Mouse (Mus musculus): ENCODE measurements at regions not wholly inside any gene's neighbourhood (a gene's known extent, or its start where the extent isn't known, plus 50 kb on each side); places are given as distances from the start of the nearest gene placed in this dataset.

GRCm38 (mm10) chr3:99741249-99742222 lies 143.7 kb upstream of the Spag17 start:
- no peaks in the 10 kb centered on the region for H3K27me3 ChIP-seq (replicated peaks; ENCODE audit: low read depth, poor library complexity, severe bottlenecking)

GRCm38 (mm10) chr3:99749725-99750124 lies 135.5 kb upstream of the Spag17 start:
- 89% methylated on average over 8 of the region's 8 CpGs for WGBS
- H3K27me3 ChIP-seq (replicated peaks; ENCODE audit: low read depth, poor library complexity, severe bottlenecking): no peaks in the 10 kb centered on the region
- H3K36me3 ChIP-seq (replicated peaks): no peaks in the 10 kb centered on the region
- H3K4me3 ChIP-seq: no peak overlapping the region
- no peak overlapping the region for H3K27ac ChIP-seq (replicated peaks)
- H3K9me3 ChIP-seq: no peaks in the 10 kb centered on the region
- no peak for DNase-seq (ENCODE audit: low spot score)
- no peaks in the 10 kb centered on the region for H3K4me1 ChIP-seq

More at GRCm38 (mm10) chr3:99741249-99742222, 143.7 kb upstream of the Spag17 start:
- DNase-seq (ENCODE audit: low spot score): no peak
- Histone ChIP-seq H3K4me1 (no peaks in the 10 kb centered on the region), H3K9me3 (no peaks in the 10 kb centered on the region), H3K27ac (replicated peaks) (no peak overlapping the region), H3K36me3 (replicated peaks) (no peaks in the 10 kb centered on the region), H3K4me3 (no peak overlapping the region)
- WGBS: 59% methylated on average over 3 of the region's 3 CpGs

- no peaks in the 10 kb centered on the region for H3K9me3 ChIP-seq
- H3K4me1 ChIP-seq: no peaks in the 10 kb centered on the region
- no peak overlapping the region for H3K4me3 ChIP-seq
- WGBS: 81% methylated on average over 6 of the region's 6 CpGs
- H3K36me3 ChIP-seq (replicated peaks): no peaks in the 10 kb centered on the region
- H3K27me3 ChIP-seq (replicated peaks; ENCODE audit: low read depth, poor library complexity, severe bottlenecking): no peaks in the 10 kb centered on the region
- no peak for DNase-seq (ENCODE audit: low spot score)
- H3K27ac ChIP-seq (replicated peaks): no peak overlapping the region
Observed at GRCm38 (mm10) chr3:99778526-99778925, 106.7 kb upstream of the Spag17 start.

GRCm38 (mm10) chr3:99785955-99786529 lies 99.2 kb upstream of the Spag17 start:
- no peak for DNase-seq (ENCODE audit: low spot score)
- no peaks in the 10 kb centered on the region for H3K9me3 ChIP-seq
- no peaks in the 10 kb centered on the region for H3K27me3 ChIP-seq (replicated peaks; ENCODE audit: low read depth, poor library complexity, severe bottlenecking)
- H3K4me3 ChIP-seq: no peak overlapping the region
- H3K27ac ChIP-seq (replicated peaks): no peak overlapping the region
- H3K36me3 ChIP-seq (replicated peaks): no peaks in the 10 kb centered on the region
- H3K4me1 ChIP-seq: no peaks in the 10 kb centered on the region
- 66% methylated on average over 3 of the region's 3 CpGs for WGBS

GRCm38 (mm10) chr3:99791316-99791715 lies 93.9 kb upstream of the Spag17 start:
- no peak overlapping the region for H3K27ac ChIP-seq (replicated peaks)
- H3K4me1 ChIP-seq: no peaks in the 10 kb centered on the region

GRCm38 (mm10) chr3:99793622-99794021 lies 91.6 kb upstream of the Spag17 start:
- Histone ChIP-seq H3K27ac (replicated peaks) (no peak overlapping the region), H3K4me1 (peaks cover 4% of the 10 kb centered on the region; the same call in 1 of the 2 replicates), H3K4me3 (no peak overlapping the region), H3K9me3 (no peaks in the 10 kb centered on the region), H3K36me3 (replicated peaks) (no peaks in the 10 kb centered on the region), H3K27me3 (replicated peaks; ENCODE audit: low read depth, poor library complexity, severe bottlenecking) (no peaks in the 10 kb centered on the region)
- WGBS: 90% methylated on average over 3 of the region's 3 CpGs
- no peak for DNase-seq (ENCODE audit: low spot score)

More at GRCm38 (mm10) chr3:99791316-99791715, 93.9 kb upstream of the Spag17 start:
- DNase-seq (ENCODE audit: low spot score): no peak
- WGBS: 75% methylated on average over 6 of the region's 6 CpGs
- Histone ChIP-seq H3K4me3 (no peak overlapping the region), H3K36me3 (replicated peaks) (no peaks in the 10 kb centered on the region), H3K27me3 (replicated peaks; ENCODE audit: low read depth, poor library complexity, severe bottlenecking) (no peaks in the 10 kb centered on the region), H3K9me3 (no peaks in the 10 kb centered on the region)

GRCm38 (mm10) chr3:99795835-99796234 lies 89.4 kb upstream of the Spag17 start:
- 84% methylated on average over 2 of the region's 2 CpGs for WGBS
- Histone ChIP-seq H3K27ac (replicated peaks) (no peak overlapping the region), H3K36me3 (replicated peaks) (no peaks in the 10 kb centered on the region), H3K4me1 (peaks cover 4% of the 10 kb centered on the region; the same call in 1 of the 2 replicates), H3K27me3 (replicated peaks; ENCODE audit: low read depth, poor library complexity, severe bottlenecking) (no peaks in the 10 kb centered on the region), H3K4me3 (no peak overlapping the region), H3K9me3 (no peaks in the 10 kb centered on the region)
- no peak for DNase-seq (ENCODE audit: low spot score)

GRCm38 (mm10) chr3:99797791-99798190 lies 87.4 kb upstream of the Spag17 start:
- Histone ChIP-seq H3K27ac (replicated peaks) (no peak overlapping the region), H3K4me1 (peaks cover 4% of the 10 kb centered on the region; the same call in 1 of the 2 replicates), H3K9me3 (no peaks in the 10 kb centered on the region), H3K36me3 (replicated peaks) (no peaks in the 10 kb centered on the region), H3K27me3 (replicated peaks; ENCODE audit: low read depth, poor library complexity, severe bottlenecking) (no peaks in the 10 kb centered on the region), H3K4me3 (no peak overlapping the region)
- no peak for DNase-seq (ENCODE audit: low spot score)
- 59% methylated on average over 2 of the region's 2 CpGs for WGBS

- Histone ChIP-seq H3K27ac (replicated peaks) (no peak overlapping the region), H3K27me3 (replicated peaks; ENCODE audit: low read depth, poor library complexity, severe bottlenecking) (no peaks in the 10 kb centered on the region), H3K9me3 (no peaks in the 10 kb centered on the region), H3K36me3 (replicated peaks) (no peaks in the 10 kb centered on the region), H3K4me1 (peaks cover 17% of the 10 kb centered on the region), H3K4me3 (no peak overlapping the region)
- 81% methylated on average over 4 of the region's 4 CpGs for WGBS
- no peak for DNase-seq (ENCODE audit: low spot score)
Observed at GRCm38 (mm10) chr3:99810532-99810931, 74.7 kb upstream of the Spag17 start.

- DNase-seq (ENCODE audit: low spot score): no peak
- Histone ChIP-seq H3K4me1 (peaks cover 17% of the 10 kb centered on the region), H3K4me3 (no peak overlapping the region), H3K9me3 (no peaks in the 10 kb centered on the region), H3K27ac (replicated peaks) (no peak overlapping the region), H3K27me3 (replicated peaks; ENCODE audit: low read depth, poor library complexity, severe bottlenecking) (no peaks in the 10 kb centered on the region), H3K36me3 (replicated peaks) (no peaks in the 10 kb centered on the region)
- 81% methylated on average over 3 of the region's 3 CpGs for WGBS
Observed at GRCm38 (mm10) chr3:99811276-99811675, 73.9 kb upstream of the Spag17 start.

GRCm38 (mm10) chr3:99812836-99813235 lies 72.4 kb upstream of the Spag17 start:
- Histone ChIP-seq H3K36me3 (replicated peaks) (no peaks in the 10 kb centered on the region), H3K27ac (replicated peaks) (no peak overlapping the region), H3K27me3 (replicated peaks; ENCODE audit: low read depth, poor library complexity, severe bottlenecking) (no peaks in the 10 kb centered on the region), H3K4me3 (no peak overlapping the region), H3K9me3 (no peaks in the 10 kb centered on the region), H3K4me1 (peaks cover 22% of the 10 kb centered on the region)
- peak; percentile 33 for DNase-seq (ENCODE audit: low spot score)
- 47% methylated on average over 4 of the region's 4 CpGs for WGBS

GRCm38 (mm10) chr3:99815115-99815514 lies 70.1 kb upstream of the Spag17 start:
- Histone ChIP-seq H3K4me1 (peaks cover 29% of the 10 kb centered on the region), H3K27me3 (replicated peaks; ENCODE audit: low read depth, poor library complexity, severe bottlenecking) (no peaks in the 10 kb centered on the region), H3K9me3 (no peaks in the 10 kb centered on the region), H3K27ac (replicated peaks) (no peak overlapping the region), H3K36me3 (replicated peaks) (no peaks in the 10 kb centered on the region), H3K4me3 (no peak overlapping the region)
- no peak for DNase-seq (ENCODE audit: low spot score)
- WGBS: 60% methylated on average over 3 of the region's 3 CpGs

GRCm38 (mm10) chr3:99817965-99818364 lies 67.2 kb upstream of the Spag17 start:
- no peaks in the 10 kb centered on the region for H3K36me3 ChIP-seq (replicated peaks)
- peak; percentile 47 for DNase-seq (ENCODE audit: low spot score)
- no peak overlapping the region for H3K27ac ChIP-seq (replicated peaks)
- no peak overlapping the region for H3K4me3 ChIP-seq
- no peaks in the 10 kb centered on the region for H3K27me3 ChIP-seq (replicated peaks; ENCODE audit: low read depth, poor library complexity, severe bottlenecking)
- 44% methylated on average over 8 of the region's 8 CpGs for WGBS
- no peaks in the 10 kb centered on the region for H3K9me3 ChIP-seq
- peaks cover 17% of the 10 kb centered on the region for H3K4me1 ChIP-seq
